Mouse (Mus musculus): ENCODE measurements around the gene Fgf14. TPM values are rescaled to one million over a fixed set of nuclear protein-coding genes. Genes with fewer than 3 reads are reported as not detected.
A peak's percentile ranks its signal among the peaks of the same experiment; 100 is the strongest.

Gene Fgf14
- polyA plus RNA-seq, 1 experiment from 2014 or later: 2.5 TPM

DNA sequence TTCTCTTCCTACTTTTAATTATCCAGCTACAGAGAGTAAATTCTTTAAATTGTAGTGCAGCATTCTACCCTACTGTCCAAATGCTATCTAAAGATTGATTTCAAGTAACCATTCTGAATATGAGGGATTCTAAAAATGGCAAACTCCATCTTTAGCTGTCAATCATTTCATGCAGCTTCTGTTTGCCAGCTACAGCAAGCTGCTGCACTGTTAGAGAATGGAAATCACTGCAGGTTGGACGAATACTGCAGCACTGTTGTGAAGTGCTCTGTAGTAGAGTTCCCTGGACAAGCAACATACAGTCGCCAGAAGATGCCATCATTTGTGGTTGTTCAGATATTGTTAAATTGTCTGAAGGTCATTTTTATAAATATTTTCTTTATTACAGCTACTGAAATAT is 453.5 kb downstream of the Fgf14 start:
- WGBS: 49% methylated on average over 2 of the region's 2 CpGs
- no peak overlapping the region for H3K27ac ChIP-seq (replicated peaks in 1 of 2; ENCODE audit: control insufficient read depth in 1 of 2, insufficient read depth in 1 of 2, low read depth in 2 of 2, low read length in 2 of 2)
- H3K36me3 ChIP-seq (ENCODE audit: control insufficient read depth, insufficient read depth, low read length): no peaks in the 10 kb centered on the region
- ATAC-seq (ENCODE audit: insufficient number of reproducible peaks, insufficient read depth, low FRiP score, low read depth): no peak
- no peak overlapping the region for H3K4me2 ChIP-seq (ENCODE audit: low read length)
- no peaks in the 10 kb centered on the region for H3K9me3 ChIP-seq (ENCODE audit: control insufficient read depth, low read length)
- H3K27me3 ChIP-seq (ENCODE audit: control insufficient read depth, insufficient read depth, low read length): no peaks in the 10 kb centered on the region
- no peak overlapping the region for H3K9ac ChIP-seq (ENCODE audit: low read length)
- H3K4me3 ChIP-seq (ENCODE audit: control insufficient read depth in 1 of 2, insufficient read depth in 1 of 2, low read depth in 1 of 2, low read length in 2 of 2): no peak overlapping the region
- no peaks in the 10 kb centered on the region for H3K4me1 ChIP-seq (ENCODE audit: control insufficient read depth in 2 of 2, insufficient read depth in 2 of 2, low read length in 2 of 2)

DNA sequence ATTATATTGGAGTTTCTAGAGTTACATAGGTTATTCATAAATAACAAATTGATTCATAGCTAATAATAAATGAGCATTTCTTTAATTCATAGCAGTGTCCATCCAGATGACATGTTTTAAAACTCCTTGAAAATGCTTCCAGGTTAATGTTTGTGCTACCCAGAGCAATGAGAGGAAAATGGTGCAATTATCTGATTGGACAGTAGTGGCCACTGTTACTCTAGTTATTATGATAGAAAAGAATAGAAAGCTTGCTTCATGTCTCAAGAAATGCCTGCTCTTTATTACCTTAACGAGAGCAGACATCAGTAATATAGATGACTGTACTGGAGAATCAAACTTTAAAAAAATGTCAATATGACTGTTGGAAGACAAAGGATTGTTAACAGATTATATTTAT is 454.5 kb downstream of the Fgf14 start:
- no peaks in the 10 kb centered on the region for H3K4me1 ChIP-seq (ENCODE audit: control insufficient read depth in 2 of 2, insufficient read depth in 2 of 2, low read length in 2 of 2)
- H3K4me3 ChIP-seq (ENCODE audit: control insufficient read depth in 1 of 2, insufficient read depth in 1 of 2, low read depth in 1 of 2, low read length in 2 of 2): no peak overlapping the region
- no peak for ATAC-seq (ENCODE audit: insufficient number of reproducible peaks, insufficient read depth, low FRiP score, low read depth)

DNA sequence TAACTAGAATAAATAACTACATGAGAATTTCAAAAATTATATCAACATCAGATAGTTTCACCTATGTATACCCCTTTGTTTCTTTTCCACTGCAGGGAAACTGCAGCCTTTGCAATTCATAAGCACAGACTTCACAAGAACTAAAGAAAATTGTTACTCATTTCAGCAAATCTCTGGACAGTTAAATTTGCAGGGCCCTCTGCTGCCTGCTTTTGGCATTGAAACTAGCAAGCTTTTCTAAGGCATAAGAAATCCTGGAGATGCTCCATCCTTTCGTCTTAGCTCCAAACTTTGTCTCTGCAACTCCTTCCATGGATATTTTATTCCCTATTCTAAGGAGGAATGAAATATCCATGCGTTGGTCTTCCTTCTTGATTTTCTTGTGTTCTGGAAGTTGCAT is 455.9 kb downstream of the Fgf14 start:
- ATAC-seq (ENCODE audit: insufficient number of reproducible peaks, insufficient read depth, low FRiP score, low read depth): no peak
- Histone ChIP-seq H3K9me3 (ENCODE audit: control insufficient read depth, low read length) (no peaks in the 10 kb centered on the region), H3K27ac (replicated peaks in 1 of 2; ENCODE audit: control insufficient read depth in 1 of 2, insufficient read depth in 1 of 2, low read depth in 2 of 2, low read length in 2 of 2) (no peak overlapping the region), H3K4me2 (ENCODE audit: low read length) (no peak overlapping the region), H3K9ac (ENCODE audit: low read length) (no peak overlapping the region), H3K36me3 (ENCODE audit: control insufficient read depth, insufficient read depth, low read length) (no peaks in the 10 kb centered on the region), H3K4me3 (ENCODE audit: control insufficient read depth in 1 of 2, insufficient read depth in 1 of 2, low read depth in 1 of 2, low read length in 2 of 2) (no peak overlapping the region), H3K4me1 (ENCODE audit: control insufficient read depth in 2 of 2, insufficient read depth in 2 of 2, low read length in 2 of 2) (no peaks in the 10 kb centered on the region), H3K27me3 (ENCODE audit: control insufficient read depth, insufficient read depth, low read length) (no peaks in the 10 kb centered on the region)
- WGBS: 54% methylated on average over 2 of the region's 2 CpGs

More for the DNA sequence above, 454.5 kb downstream of the Fgf14 start:
- WGBS: 30% methylated on average over 1 of the region's 1 CpGs
- no peaks in the 10 kb centered on the region for H3K36me3 ChIP-seq (ENCODE audit: control insufficient read depth, insufficient read depth, low read length)
- H3K27me3 ChIP-seq (ENCODE audit: control insufficient read depth, insufficient read depth, low read length): no peaks in the 10 kb centered on the region
- no peak overlapping the region for H3K27ac ChIP-seq (replicated peaks in 1 of 2; ENCODE audit: control insufficient read depth in 1 of 2, insufficient read depth in 1 of 2, low read depth in 2 of 2, low read length in 2 of 2)
- H3K9me3 ChIP-seq (ENCODE audit: control insufficient read depth, low read length): no peaks in the 10 kb centered on the region
- H3K9ac ChIP-seq (ENCODE audit: low read length): no peak overlapping the region
- no peak overlapping the region for H3K4me2 ChIP-seq (ENCODE audit: low read length)

DNA sequence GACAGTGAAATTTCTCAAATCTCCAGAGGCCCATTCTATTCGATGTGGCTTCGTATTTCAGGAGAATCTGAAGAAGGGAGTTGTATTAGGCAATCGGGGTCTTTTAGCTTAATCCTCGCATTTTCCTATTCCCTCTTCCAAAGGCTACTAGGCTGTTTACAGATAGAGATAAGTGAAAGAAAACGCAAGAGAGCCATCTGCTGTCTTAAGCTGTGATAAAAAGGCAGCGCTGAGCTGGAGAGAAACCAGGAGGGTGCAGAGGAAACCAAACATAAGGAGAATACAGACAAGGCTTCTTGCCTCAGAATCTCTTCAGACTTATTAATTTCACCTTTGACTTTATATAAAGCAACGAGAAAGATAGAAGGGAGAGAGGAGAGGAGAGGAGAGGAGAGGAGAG is 481.1 kb downstream of the Fgf14 start:
- Histone ChIP-seq H3K9ac (ENCODE audit: low read length) (no peak overlapping the region), H3K4me3 (ENCODE audit: control insufficient read depth in 1 of 2, insufficient read depth in 1 of 2, low read depth in 1 of 2, low read length in 2 of 2) (no peak overlapping the region), H3K36me3 (ENCODE audit: control insufficient read depth, insufficient read depth, low read length) (no peaks in the 10 kb centered on the region), H3K27ac (replicated peaks in 1 of 2; ENCODE audit: control insufficient read depth in 1 of 2, insufficient read depth in 1 of 2, low read depth in 2 of 2, low read length in 2 of 2) (no peak overlapping the region), H3K9me3 (ENCODE audit: control insufficient read depth, low read length) (no peaks in the 10 kb centered on the region), H3K4me1 (ENCODE audit: control insufficient read depth in 2 of 2, insufficient read depth in 2 of 2, low read length in 2 of 2) (peaks cover 2 to 3% of the 10 kb centered on the region in 2 experiments; a peak in 1 of 4 replicates), H3K27me3 (ENCODE audit: control insufficient read depth, insufficient read depth, low read length) (peaks cover 32% of the 10 kb centered on the region), H3K4me2 (ENCODE audit: low read length) (no peak overlapping the region)
- no peak for ATAC-seq (ENCODE audit: insufficient number of reproducible peaks, insufficient read depth, low FRiP score, low read depth)
- WGBS: 10% methylated on average over 7 of the region's 7 CpGs

DNA sequence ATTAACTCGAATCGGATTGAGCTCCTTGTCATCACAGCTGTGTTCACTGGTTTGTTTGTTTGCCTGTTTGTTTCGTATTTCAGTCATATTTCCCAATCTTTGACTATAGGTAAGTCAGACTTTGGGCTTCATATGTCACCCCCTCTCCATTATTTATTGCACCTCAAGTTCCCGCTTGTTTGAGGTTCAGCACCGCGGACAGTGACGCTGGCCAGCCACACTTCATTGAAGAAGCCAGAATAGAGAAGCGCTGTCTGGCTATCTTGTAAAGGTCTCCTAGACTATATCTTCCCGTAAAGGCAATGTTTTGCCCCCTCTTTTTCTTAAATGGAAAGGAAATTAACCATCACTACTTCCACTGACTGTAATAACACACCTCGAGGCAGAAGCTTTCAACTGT is 481.6 kb downstream of the Fgf14 start:
- no peaks in the 10 kb centered on the region for H3K36me3 ChIP-seq (ENCODE audit: control insufficient read depth, insufficient read depth, low read length)
- H3K4me3 ChIP-seq (ENCODE audit: control insufficient read depth in 1 of 2, insufficient read depth in 1 of 2, low read depth in 1 of 2, low read length in 2 of 2): no peak overlapping the region
- no peak overlapping the region for H3K27ac ChIP-seq (replicated peaks in 1 of 2; ENCODE audit: control insufficient read depth in 1 of 2, insufficient read depth in 1 of 2, low read depth in 2 of 2, low read length in 2 of 2)
- no peak overlapping the region for H3K4me2 ChIP-seq (ENCODE audit: low read length)
- no peak overlapping the region for H3K9ac ChIP-seq (ENCODE audit: low read length)
- peaks cover 2 to 3% of the 10 kb centered on the region in 2 experiments; a peak in 1 of 4 replicates for H3K4me1 ChIP-seq (ENCODE audit: control insufficient read depth in 2 of 2, insufficient read depth in 2 of 2, low read length in 2 of 2)
- WGBS: 23% methylated on average over 10 of the region's 10 CpGs
- ATAC-seq (ENCODE audit: insufficient number of reproducible peaks, insufficient read depth, low FRiP score, low read depth): no peak
- H3K27me3 ChIP-seq (ENCODE audit: control insufficient read depth, insufficient read depth, low read length): peaks cover 32% of the 10 kb centered on the region
- H3K9me3 ChIP-seq (ENCODE audit: control insufficient read depth, low read length): no peaks in the 10 kb centered on the region

DNA sequence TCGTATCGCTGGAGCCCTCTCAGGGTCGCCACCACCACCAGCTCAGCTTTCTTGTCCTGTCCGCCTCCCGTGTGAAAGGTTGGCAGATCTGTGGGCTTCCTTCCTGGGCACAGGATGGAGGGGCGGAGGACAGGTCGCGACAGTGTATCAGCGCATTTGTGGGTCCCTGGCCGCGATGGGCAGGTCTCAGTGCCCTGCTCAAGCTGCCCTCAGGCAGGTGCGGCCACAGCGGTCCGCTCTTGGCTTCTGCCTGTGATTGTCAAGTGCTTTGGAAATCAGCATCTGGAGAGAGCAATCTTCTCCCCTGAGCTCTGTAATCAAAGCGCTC is 484.1 kb downstream of the Fgf14 start:
- peaks cover 2 to 3% of the 10 kb centered on the region in 2 experiments; a peak in 1 of 4 replicates for H3K4me1 ChIP-seq (ENCODE audit: control insufficient read depth in 2 of 2, insufficient read depth in 2 of 2, low read length in 2 of 2)
- no peaks in the 10 kb centered on the region for H3K36me3 ChIP-seq (ENCODE audit: control insufficient read depth, insufficient read depth, low read length)
- ATAC-seq (ENCODE audit: insufficient number of reproducible peaks, insufficient read depth, low FRiP score, low read depth): no peak
- 7% methylated on average over 15 of the region's 15 CpGs for WGBS
- peak overlapping the region in 1 of 2 experiments; percentile 22; a peak in 1 of 4 replicates for H3K4me3 ChIP-seq (ENCODE audit: control insufficient read depth in 1 of 2, insufficient read depth in 1 of 2, low read depth in 1 of 2, low read length in 2 of 2)
- H3K27me3 ChIP-seq (ENCODE audit: control insufficient read depth, insufficient read depth, low read length): peaks cover 32% of the 10 kb centered on the region
- H3K9me3 ChIP-seq (ENCODE audit: control insufficient read depth, low read length): no peaks in the 10 kb centered on the region
- no peak overlapping the region for H3K9ac ChIP-seq (ENCODE audit: low read length)
- no peak overlapping the region for H3K27ac ChIP-seq (replicated peaks in 1 of 2; ENCODE audit: control insufficient read depth in 1 of 2, insufficient read depth in 1 of 2, low read depth in 2 of 2, low read length in 2 of 2)
- H3K4me2 ChIP-seq (ENCODE audit: low read length): peak overlapping the region; percentile 62

DNA sequence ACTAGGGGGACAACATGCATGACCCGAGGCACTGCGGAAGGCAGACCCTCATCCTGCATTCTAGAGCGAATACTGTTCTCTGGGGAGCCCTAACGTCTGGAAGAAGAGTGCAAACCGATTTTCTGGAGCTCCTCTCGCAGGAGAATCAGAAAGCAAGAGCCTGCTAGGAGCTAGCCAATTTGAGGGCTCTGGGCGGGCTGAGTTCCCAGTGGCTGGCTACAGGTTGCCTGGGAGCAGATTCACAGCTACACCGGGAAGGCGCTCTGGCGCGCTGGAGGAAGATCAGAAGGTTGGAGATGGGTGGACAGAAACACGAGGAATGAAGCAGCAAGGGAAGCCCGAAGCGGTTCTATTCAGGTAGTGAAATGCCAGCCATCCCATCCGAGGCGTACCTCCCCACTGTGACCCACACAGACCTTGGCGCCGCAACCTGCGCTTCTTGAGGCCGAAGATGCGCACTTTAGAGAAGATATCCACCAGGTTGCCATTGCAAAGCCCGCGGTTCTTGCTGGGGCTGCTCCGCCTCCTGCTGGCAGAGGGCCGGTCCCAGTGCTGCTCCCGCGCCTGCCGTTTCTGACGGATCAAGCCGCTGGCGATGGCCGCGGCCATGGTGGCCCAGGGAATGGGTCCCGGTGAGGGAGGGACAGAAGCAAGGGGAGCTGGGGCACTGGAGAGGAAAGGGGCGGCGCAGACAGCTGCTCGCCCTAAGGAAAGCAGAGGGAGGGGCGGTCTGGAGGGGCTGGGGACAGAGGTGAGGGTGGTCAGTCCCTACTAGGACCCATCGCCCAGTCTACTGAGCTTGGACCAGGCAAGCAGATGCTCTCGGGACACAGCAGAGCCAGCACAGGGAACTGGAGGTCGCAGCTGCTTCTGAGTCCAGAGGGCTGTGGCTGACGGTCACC is 484.8 kb downstream of the Fgf14 start:
- Histone ChIP-seq H3K9ac (ENCODE audit: low read length) (no peak overlapping the region), H3K9me3 (ENCODE audit: control insufficient read depth, low read length) (no peaks in the 10 kb centered on the region), H3K27me3 (ENCODE audit: control insufficient read depth, insufficient read depth, low read length) (peaks cover 32% of the 10 kb centered on the region), H3K27ac (replicated peaks in 1 of 2; ENCODE audit: control insufficient read depth in 1 of 2, insufficient read depth in 1 of 2, low read depth in 2 of 2, low read length in 2 of 2) (no peak overlapping the region), H3K4me2 (ENCODE audit: low read length) (peak overlapping the region; percentile 62), H3K4me3 (ENCODE audit: control insufficient read depth in 1 of 2, insufficient read depth in 1 of 2, low read depth in 1 of 2, low read length in 2 of 2) (peak overlapping the region; percentile 22 to 25), H3K36me3 (ENCODE audit: control insufficient read depth, insufficient read depth, low read length) (no peaks in the 10 kb centered on the region), H3K4me1 (ENCODE audit: control insufficient read depth in 2 of 2, insufficient read depth in 2 of 2, low read length in 2 of 2) (peaks cover 2 to 3% of the 10 kb centered on the region in 2 experiments; a peak in 1 of 4 replicates)
- no peak for ATAC-seq (ENCODE audit: insufficient number of reproducible peaks, insufficient read depth, low FRiP score, low read depth)
- WGBS: 2% methylated on average over 42 of the region's 42 CpGs
